Mouse (Mus musculus): ENCODE results near the gene Tmem165.

Tmem165 gene

GRCm38 (mm10) chr5:76250948-76251347 is 67.3 kb downstream of the Tmem165 start:
- no peak for DNase-seq

All from thymus, postnatal 36 days (tissue).